ENCODE assay signal across 17 mouse cellular contexts in the genomic region with DNA sequence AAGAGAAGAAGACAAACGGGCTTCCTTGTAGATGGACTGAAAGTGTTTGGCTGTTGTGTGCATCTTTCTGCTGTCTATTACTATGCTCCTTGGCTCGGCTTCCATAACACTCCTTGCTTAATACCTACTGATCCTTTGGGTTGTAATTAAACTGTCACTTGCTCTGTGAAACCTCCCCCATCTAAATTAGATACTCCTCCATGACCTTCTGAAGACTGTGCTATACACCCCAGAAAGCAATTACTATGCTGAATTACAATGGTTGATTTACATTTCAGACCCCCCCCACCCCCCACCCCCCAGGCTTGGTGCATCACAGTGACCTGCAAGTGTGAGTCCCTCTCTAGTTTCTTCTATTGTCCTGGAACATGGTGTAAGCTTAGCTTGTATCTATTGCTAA.
DNase-seq lines count a peak whose midpoint lies in the region; ATAC-seq and TF ChIP-seq lines count a peak whose summit lies in the region.
"Had no signal": no experiment of that assay in that cellular context is flagged by ENCODE, and none has a peak within 500 bp of the region (broad histone marks: within the 10 kb centered on the region; RNA-seq: fewer than 3 reads in every experiment).

No protein-coding gene starts in this region.

- no peak overlapping the region for H3K27ac ChIP-seq in forebrain, embryonic 12.5 days
- H3K27ac ChIP-seq in forebrain, postnatal 0 days (ENCODE audit: low read depth, low read length): no peak overlapping the region
- no peak overlapping the region; the same call in 1 of the 2 replicates for H3K27ac ChIP-seq in kidney, embryonic 16.5 days (ENCODE audit: low read length)
- H3K27ac ChIP-seq in forebrain, embryonic 15.5 days (replicated peaks): no peak overlapping the region
- H3K27ac ChIP-seq: embryonic facial prominence, embryonic 12.5 days; heart, embryonic 10.5 days; hindbrain, embryonic 13.5 days had no signal

- ATAC-seq in forebrain, embryonic 12.5 days (ENCODE audit: low FRiP score): 0 out of 2 replicates have a peak, but pooled peaks have one; percentile 51
- no peak for ATAC-seq in forebrain, postnatal 0 days
- ATAC-seq in kidney, embryonic 16.5 days (ENCODE audit: low FRiP score, low TSS enrichment): peak; percentile 93
- peak; percentile 60; the same call in 1 of the 2 replicates for ATAC-seq in forebrain, embryonic 15.5 days (replicated peaks)

- no peaks in the 10 kb centered on the region for H3K36me3 ChIP-seq in forebrain, embryonic 12.5 days (replicated peaks)
- H3K36me3 ChIP-seq in forebrain, postnatal 0 days (ENCODE audit: insufficient read depth): no peaks in the 10 kb centered on the region
- H3K36me3 ChIP-seq in kidney, embryonic 16.5 days (ENCODE audit: insufficient read depth, low read length): no peaks in the 10 kb centered on the region
- no peaks in the 10 kb centered on the region for H3K36me3 ChIP-seq in forebrain, embryonic 15.5 days
- H3K36me3 ChIP-seq: embryonic facial prominence, embryonic 12.5 days; heart, embryonic 10.5 days; hindbrain, embryonic 13.5 days had no signal

- H3K4me3 ChIP-seq in forebrain, embryonic 12.5 days (replicated peaks): no peak overlapping the region
- H3K4me3 ChIP-seq in forebrain, postnatal 0 days (ENCODE audit: low read depth, low read length): no peak overlapping the region
- H3K4me3 ChIP-seq in kidney, embryonic 16.5 days (ENCODE audit: low read length): no peak overlapping the region
- H3K4me3 ChIP-seq in forebrain, embryonic 15.5 days: no peak overlapping the region
- H3K4me3 ChIP-seq: embryonic facial prominence, embryonic 12.5 days; heart, embryonic 10.5 days; hindbrain, embryonic 13.5 days had no signal

- H3K9ac ChIP-seq in forebrain, embryonic 12.5 days: no peak overlapping the region
- no peak overlapping the region for H3K9ac ChIP-seq in forebrain, postnatal 0 days
- H3K9ac ChIP-seq in kidney, embryonic 16.5 days (replicated peaks; ENCODE audit: low read length): no peak overlapping the region
- H3K9ac ChIP-seq in forebrain, embryonic 15.5 days (replicated peaks): no peak overlapping the region
- H3K9ac ChIP-seq: embryonic facial prominence, embryonic 12.5 days; hindbrain, embryonic 13.5 days had no signal

- 27% methylated on average over 2 of the region's 2 CpGs for WGBS in forebrain, embryonic 12.5 days
- 34% methylated on average over 2 of the region's 2 CpGs for WGBS in forebrain, postnatal 0 days
- 29% methylated on average over 2 of the region's 2 CpGs for WGBS in kidney, embryonic 16.5 days
- 27% methylated on average over 2 of the region's 2 CpGs for whole genome bisulfite sequencing in forebrain, embryonic 15.5 days

- no peak for TF ChIP-seq POLR2A in brain, embryonic 14.5 days (IDR thresholded peaks at IDR 0.05; ENCODE audit: borderline replicate concordance, extremely low read depth, insufficient read depth, insufficient read length, poor library complexity, severe bottlenecking)

- H3K4me1 ChIP-seq in forebrain, embryonic 12.5 days: no peaks in the 10 kb centered on the region
- no peaks in the 10 kb centered on the region for H3K4me1 ChIP-seq in forebrain, postnatal 0 days (ENCODE audit: insufficient read depth)
- no peaks in the 10 kb centered on the region for H3K4me1 ChIP-seq in kidney, embryonic 16.5 days (ENCODE audit: insufficient read depth, low read length)
- H3K4me1 ChIP-seq in forebrain, embryonic 15.5 days: peaks cover 5% of the 10 kb centered on the region; the same call in 1 of the 2 replicates
- H3K4me1 ChIP-seq: heart, embryonic 10.5 days; hindbrain, embryonic 13.5 days had no signal

- DNase-seq in forebrain, postnatal 0 days: no peak
- no peak for DNase-seq in kidney, postnatal 10 days
- peak; percentile 28 for DNase-seq in brain, embryonic 14.5 days (ENCODE audit: low read depth)
- DNase-seq in spleen, postnatal 4 days (ENCODE audit: low spot score in 2 of 2): no peak
- DNase-seq: adrenal gland, postnatal 10 days; cerebellum, adult 11-12 months; cerebellum, adult 9-10 months; cerebellum, postnatal 25 days; gastrocnemius, postnatal 10 days; heart, adult 18-20 months; heart, postnatal 10 days had no signal

- no peak overlapping the region for H3K4me2 ChIP-seq in forebrain, embryonic 12.5 days
- no peak overlapping the region for H3K4me2 ChIP-seq in forebrain, postnatal 0 days (ENCODE audit: low read depth)
- H3K4me2 ChIP-seq in kidney, embryonic 16.5 days (replicated peaks; ENCODE audit: low read depth, low read length): no peak overlapping the region
- H3K4me2 ChIP-seq in forebrain, embryonic 15.5 days (replicated peaks): no peak overlapping the region
- H3K4me2 ChIP-seq: embryonic facial prominence, embryonic 12.5 days; hindbrain, embryonic 13.5 days had no signal

- H3K27me3 ChIP-seq in forebrain, embryonic 12.5 days: no peaks in the 10 kb centered on the region
- no peaks in the 10 kb centered on the region for H3K27me3 ChIP-seq in forebrain, postnatal 0 days (ENCODE audit: insufficient read depth, low read length)
- H3K27me3 ChIP-seq in kidney, embryonic 16.5 days (ENCODE audit: insufficient read depth, low read length): no peaks in the 10 kb centered on the region
- H3K27me3 ChIP-seq in forebrain, embryonic 15.5 days: no peaks in the 10 kb centered on the region
- H3K27me3 ChIP-seq: embryonic facial prominence, embryonic 12.5 days; hindbrain, embryonic 13.5 days had no signal

- TF ChIP-seq CTCF in forebrain, postnatal 0 days (IDR thresholded peaks at IDR 0.05; ENCODE audit: low read depth): no peak
- TF ChIP-seq CTCF in brain, embryonic 14.5 days (IDR thresholded peaks at IDR 0.05; ENCODE audit: borderline replicate concordance, extremely low read depth, insufficient read depth, insufficient read length): no peak

- H3K9me3 ChIP-seq in forebrain, embryonic 12.5 days: no peaks in the 10 kb centered on the region
- no peaks in the 10 kb centered on the region for H3K9me3 ChIP-seq in forebrain, postnatal 0 days (ENCODE audit: low read length)
- no peaks in the 10 kb centered on the region for H3K9me3 ChIP-seq in kidney, embryonic 16.5 days (ENCODE audit: low read length)
- no peaks in the 10 kb centered on the region for H3K9me3 ChIP-seq in forebrain, embryonic 15.5 days
- H3K9me3 ChIP-seq: embryonic facial prominence, embryonic 12.5 days; heart, embryonic 10.5 days; hindbrain, embryonic 13.5 days had no signal
